Mouse (Mus musculus) spleen, embryonic (tissue): Measurements from ENCODE around the gene Sstr2.

Experiments
- CTCF ChIA-PET: fragments of 350-600 bp; sonication (Branson Sonifier 250); formaldehyde crosslinking; loops from one replicate; lab custom pipeline; 2022; lab: Charles Lee

Gene Sstr2

DNA sequence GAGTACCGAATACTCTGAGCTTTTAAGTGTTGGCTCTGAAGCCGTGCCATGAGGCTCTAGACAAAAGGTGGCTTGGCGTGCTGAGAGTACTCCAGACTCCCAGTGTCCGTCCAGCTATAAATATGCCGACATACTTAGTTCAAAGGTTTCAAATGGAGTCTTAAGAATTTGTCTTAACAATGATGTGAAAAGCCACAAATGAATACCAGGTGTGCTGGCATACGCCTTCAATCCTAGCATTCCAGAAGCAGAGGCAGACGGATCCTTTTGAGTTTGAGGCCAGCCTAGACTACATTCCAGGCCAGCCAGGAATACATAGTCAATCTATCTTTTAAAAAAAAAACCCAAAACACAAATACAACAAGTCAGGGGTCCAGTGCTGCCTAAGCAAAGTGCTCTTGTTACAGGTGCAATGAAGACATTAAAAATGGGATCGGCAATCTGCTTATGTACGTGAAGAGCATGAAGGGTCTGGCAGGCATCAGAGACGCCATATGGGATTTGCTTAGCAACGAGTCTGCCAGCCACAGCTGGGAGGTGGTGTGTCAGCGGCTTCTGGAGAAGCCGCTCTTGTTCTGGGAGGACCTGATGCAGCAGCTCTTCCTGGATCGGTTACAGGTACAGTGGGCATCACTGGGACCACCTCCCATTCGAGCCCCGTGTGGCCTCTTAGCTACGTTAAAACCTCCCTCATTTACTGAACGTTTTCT lies 35.6 kb downstream of the Sstr2 start:
- CTCF ChIA-PET = interaction anchor here (1.4 kb wide), 1 partner anchor 10 kb away, joined by 4 read pairs; no protein-coding TSS in a partner anchor

GRCm38 (mm10) chr11:113656511-113656932 lies 37.4 kb downstream of the Sstr2 start:
- CTCF ChIA-PET = no interaction called here

DNA sequence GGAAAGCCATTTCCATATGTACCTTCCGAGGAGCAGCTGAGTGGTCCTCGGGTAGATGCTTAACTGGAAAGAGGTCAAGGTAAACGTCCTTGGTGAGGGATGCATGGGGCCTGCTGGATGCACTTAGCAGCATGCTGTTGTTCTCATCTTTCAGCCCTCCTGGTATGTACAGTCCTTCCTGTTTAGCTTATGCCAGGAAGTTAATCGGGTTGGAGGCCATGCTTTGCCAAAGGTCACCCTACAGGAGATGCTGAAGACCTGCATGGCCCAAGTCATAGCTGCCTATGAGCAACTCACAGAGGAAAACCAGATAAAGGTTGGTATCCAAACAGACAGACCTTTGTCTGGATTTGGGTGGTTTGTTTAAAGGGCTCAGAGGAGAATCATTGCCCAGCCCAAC lies 38.1 kb downstream of the Sstr2 start:
- CTCF ChIA-PET = interaction anchor here (0.6 kb wide), 1 partner anchor 162 kb away, joined by 7 read pairs; no protein-coding TSS in a partner anchor

DNA sequence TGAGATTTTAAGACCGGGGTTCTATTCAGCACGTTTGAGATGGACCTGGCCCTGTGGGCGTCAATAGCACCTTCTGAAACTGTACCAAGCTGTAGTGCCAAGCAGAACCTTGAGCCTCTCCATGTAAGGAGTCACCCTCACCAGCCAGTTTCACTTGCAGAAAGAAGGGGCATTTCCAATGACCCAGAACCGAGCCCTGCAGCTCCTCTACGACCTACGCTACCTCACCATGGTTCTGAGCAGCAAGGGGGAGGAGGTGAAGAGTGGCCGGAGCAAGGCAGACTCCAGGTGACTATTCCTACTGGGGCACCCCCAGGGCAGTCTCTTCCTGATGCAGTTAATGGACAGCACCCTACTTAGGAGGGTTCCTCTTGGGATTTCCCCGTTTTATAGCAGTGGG lies 39.2 kb downstream of the Sstr2 start:
- CTCF ChIA-PET = interaction anchor here (0.6 kb wide), 1 partner anchor 42 kb away, joined by 3 read pairs; no protein-coding TSS in a partner anchor

DNA sequence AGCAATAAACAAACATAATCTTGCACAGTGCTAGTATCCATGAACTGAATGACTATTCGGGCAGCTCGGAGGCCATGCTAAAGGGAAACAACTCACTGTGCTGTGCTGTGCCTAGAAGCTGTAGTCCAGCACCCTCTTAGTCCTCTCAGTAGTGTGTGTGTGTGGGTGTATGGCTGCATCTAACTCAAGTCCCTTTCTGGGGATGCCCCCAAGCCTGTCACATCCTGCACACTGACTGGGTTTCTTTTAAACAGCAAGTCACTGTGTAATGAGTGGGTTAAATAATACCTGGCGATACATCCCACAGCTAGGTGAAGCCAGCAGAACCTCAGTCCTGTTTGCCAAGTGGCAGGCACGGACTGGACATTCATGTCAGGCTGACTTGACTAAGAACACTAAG lies 39.6 kb downstream of the Sstr2 start:
- CTCF ChIA-PET = interaction anchor here (0.6 kb wide), 1 partner anchor 43 kb away, joined by 3 read pairs; no protein-coding TSS in a partner anchor

DNA sequence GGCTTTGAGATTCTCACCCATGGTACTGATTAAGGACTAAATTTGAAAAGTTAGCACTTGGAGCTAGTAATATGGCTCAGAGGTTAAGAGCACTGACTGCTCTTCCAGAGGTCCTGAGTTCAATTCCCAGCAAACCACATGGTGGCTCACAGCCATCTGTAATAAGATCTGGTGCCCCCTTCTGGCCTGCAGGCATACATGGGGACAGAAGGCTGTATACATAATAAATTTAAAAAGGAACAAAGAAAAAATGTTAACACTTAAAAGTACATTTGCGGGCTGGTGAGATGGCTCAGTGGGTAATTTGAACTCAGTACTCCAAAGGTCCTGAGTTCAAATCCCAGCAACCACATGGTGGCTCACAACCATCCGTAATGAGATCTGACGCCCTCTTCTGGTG lies 41.1 kb downstream of the Sstr2 start:
- CTCF ChIA-PET = interaction anchor here (0.6 to 0.7 kb wide), 3 partner anchors 9 to 1695 kb away, joined by 3 read pairs; no protein-coding TSS in a partner anchor

- CTCF ChIA-PET = no interaction called here
Observed at GRCm38 (mm10) chr11:113660940-113661339, 41.8 kb downstream of the Sstr2 start.

DNA sequence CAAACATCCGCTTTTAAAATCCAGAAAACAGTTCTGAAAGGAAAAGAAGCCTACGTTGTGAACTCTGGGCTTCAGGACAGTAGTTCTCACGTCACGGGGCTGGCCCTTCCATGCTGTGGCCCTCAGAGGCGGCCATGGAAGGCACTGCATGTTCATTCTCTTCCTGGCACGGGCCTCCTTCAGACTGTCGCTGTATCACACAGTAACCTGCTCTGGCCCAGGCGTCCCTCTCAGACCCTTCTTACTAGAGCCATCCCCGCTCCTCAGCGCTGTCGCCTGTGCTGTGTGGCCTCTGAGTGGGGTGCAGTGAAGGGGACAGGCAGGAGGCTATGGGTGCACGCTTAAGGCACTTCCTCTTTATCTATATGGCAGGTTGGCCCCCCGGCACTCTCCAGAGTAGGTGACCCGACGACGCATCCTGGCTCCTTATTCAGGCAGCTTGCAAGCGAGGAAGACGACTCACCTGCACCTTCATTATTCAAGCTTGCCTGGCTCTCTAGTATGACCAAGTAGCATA lies 42.8 kb downstream of the Sstr2 start:
- CTCF ChIA-PET = no interaction called here

- CTCF ChIA-PET = interaction anchor here (1.6 kb wide), 1 partner anchor 10 kb away, joined by 4 read pairs; no protein-coding TSS in a partner anchor
Observed at GRCm38 (mm10) chr11:113664279-113664678, 45.1 kb downstream of the Sstr2 start.

DNA sequence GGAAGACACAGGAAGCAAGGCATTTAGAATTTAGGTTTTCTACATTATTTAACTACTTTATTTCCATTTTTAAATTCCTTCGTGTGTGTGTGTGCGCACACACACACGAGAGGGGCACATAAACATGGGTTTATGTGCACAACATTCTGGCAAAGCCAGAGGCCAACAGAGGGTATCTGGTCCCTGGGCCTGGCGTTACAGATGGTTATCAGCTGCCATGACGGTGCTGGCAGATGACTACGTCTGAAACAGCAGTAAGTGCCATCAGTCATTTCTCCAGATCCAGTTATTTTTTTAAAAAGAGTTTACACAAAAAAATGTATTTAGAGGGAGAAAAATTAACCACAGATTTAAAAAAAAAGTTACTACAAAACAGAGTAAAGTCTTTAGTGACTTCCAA lies 47.1 kb downstream of the Sstr2 start:
- CTCF ChIA-PET = no interaction called here

- CTCF ChIA-PET = no interaction called here
Observed at GRCm38 (mm10) chr11:113666648-113667047, 47.5 kb downstream of the Sstr2 start.

DNA sequence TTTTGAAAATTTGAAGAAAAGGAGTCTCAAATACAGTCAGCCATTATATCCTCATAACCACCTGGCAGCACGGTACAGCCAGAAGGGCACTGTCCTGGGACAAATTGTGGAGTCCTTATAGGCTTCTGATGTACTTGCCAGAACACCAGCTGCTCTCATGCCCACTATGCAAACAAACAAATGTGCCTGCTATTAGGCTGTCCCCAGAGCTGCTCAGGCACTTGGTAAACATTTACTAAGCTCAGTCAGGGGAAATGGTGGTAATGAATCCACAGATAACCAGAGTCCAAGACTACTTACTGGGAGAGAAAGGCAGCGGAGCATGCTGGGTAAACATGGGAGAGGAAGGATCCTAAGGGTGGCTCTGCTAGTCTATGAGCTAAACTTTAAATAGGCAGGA lies 48.0 kb downstream of the Sstr2 start:
- CTCF ChIA-PET = interaction anchor here (0.5 kb wide), 1 partner anchor 1965 kb away, joined by 4 read pairs; no protein-coding TSS in a partner anchor

DNA sequence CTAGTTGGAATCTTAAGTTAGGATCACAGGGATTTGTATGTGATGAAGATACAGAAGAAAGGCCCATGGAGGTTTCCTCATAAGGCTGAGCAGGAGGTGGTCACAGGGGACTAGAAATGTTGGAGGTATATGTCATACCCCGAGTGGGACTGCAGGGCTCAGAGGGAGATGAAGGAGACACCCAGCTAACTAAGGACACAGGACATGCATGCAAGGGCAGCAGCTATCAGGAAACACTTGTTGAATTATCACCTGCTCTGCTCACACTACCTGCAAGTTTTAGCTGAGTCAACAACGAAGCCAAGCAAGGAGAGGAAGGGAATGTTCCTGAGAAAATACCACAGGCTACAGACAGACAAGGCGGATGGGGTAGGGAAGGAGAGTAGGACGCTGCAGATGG lies 48.6 kb downstream of the Sstr2 start:
- CTCF ChIA-PET = interaction anchor here (0.5 kb wide), 1 partner anchor 1965 kb away, joined by 4 read pairs; no protein-coding TSS in a partner anchor

DNA sequence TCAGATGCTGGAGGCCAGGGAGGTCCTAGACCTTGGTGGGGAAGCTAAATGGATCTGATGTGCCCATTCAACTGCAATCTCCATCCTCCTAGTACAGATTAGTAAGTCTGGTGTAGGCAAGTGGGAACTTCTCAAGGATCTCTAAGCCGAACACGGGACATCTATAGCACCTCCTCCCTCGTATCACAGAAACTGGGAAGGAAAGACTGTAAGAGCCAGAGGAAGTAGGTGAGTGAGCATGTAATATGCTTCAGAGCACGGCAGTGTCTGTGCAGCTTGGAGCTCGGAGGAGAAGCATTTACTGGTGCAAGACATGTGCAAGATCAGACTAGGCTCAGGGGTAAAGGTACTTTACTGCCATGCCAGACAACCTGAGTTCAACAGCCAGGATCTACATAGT lies 49.7 kb downstream of the Sstr2 start:
- CTCF ChIA-PET = no interaction called here

GRCm38 (mm10) chr11:113669711-113670110 lies 50.6 kb downstream of the Sstr2 start:
- CTCF ChIA-PET = no interaction called here

- CTCF ChIA-PET = no interaction called here
Observed at GRCm38 (mm10) chr11:113673614-113674013, 54.5 kb downstream of the Sstr2 start.

DNA sequence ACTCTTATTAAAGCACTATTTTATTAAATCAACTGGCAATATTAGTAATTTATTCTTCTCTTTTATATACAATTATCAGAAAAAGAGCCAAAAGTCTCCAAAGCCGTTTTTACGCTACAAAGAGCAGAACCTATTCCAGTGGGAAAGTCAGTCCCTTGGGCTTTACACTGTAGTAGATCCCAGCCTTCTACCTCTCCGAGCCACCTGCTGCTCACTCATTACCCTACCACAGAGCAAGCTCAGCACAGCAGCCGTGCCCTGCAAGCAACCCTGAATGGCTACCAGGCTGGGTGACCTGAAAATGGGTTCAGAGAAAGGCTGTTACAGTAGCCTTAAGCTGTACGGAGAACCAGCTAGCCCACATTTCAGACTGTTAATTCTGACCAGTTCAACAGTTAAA lies 55.5 kb downstream of the Sstr2 start:
- CTCF ChIA-PET = interaction anchor here (0.6 kb wide), 1 partner anchor 120 kb away, joined by 7 read pairs; no protein-coding TSS in a partner anchor
